Mouse (Mus musculus): Measurements from ENCODE around the gene Ppp3ca. TPM values are rescaled to one million over a fixed set of nuclear protein-coding genes. Genes with fewer than 3 reads are reported as not detected.

The Ppp3ca gene
- polyA plus RNA-seq, 1 experiment from 2014 or later: 71.7 TPM

DNA sequence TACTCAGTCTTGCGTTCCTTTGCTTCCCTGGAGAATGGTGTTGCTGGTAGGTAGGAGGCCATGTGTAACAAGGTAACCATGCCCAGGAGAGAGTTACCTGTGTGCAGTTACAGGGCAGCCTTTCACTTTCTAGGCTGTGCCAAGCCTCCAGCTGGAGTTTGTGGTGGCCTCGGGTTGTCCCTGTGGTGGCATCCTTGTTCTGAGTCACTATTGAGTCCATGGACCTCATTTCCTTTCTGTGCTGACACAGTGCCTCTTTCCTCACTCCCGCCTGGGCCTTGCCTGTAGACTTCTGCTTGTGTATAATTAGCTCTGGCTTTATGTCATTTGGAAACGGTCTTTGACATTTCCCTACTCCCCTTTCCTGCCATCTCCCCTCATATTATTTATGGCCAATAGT is 226.4 kb downstream of the Ppp3ca start:
- Histone ChIP-seq H3K27me3 (replicated peaks; ENCODE audit: control insufficient read depth, insufficient read depth, low read length) (no peaks in the 10 kb centered on the region), H3K4me2 (ENCODE audit: low read depth, low read length) (no peak overlapping the region), H3K4me3 (ENCODE audit: low read depth, low read length) (no peak overlapping the region), H3K9me3 (ENCODE audit: control insufficient read depth, low read length) (no peaks in the 10 kb centered on the region), H3K27ac (replicated peaks; ENCODE audit: low read depth, low read length) (no peak overlapping the region), H3K4me1 (ENCODE audit: control insufficient read depth, insufficient read depth, low read length) (0 out of 2 replicates have a peak, but pooled peaks cover 3% of the 10 kb centered on the region), H3K9ac (ENCODE audit: low read depth, low read length) (no peak overlapping the region), H3K36me3 (ENCODE audit: control insufficient read depth, insufficient read depth, low read length) (peaks cover 25% of the 10 kb centered on the region)
- ATAC-seq (ENCODE audit: low read depth): no peak
- DNase-seq (ENCODE audit: low spot score): no peak
- WGBS: 92% methylated on average over 4 of the region's 4 CpGs

DNA sequence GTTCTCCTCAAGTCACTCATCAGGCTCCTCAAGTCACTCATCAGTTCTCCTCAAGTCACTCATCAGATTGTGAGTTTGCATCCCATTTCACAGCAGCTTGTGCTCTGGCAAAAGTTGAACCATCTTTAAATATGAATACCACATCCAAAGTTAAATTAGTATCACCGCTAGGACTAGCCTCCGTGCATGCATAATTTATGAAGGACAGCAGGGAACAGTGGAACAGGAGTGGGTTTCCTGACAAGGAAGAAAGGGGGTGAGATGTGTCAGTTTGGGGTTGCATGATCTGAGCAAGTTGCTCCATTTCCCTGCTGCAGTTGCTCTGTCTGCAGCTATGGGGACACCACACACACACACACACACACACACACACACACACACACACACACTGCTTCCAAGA is 229.8 kb downstream of the Ppp3ca start:
- no peaks in the 10 kb centered on the region for H3K9me3 ChIP-seq (ENCODE audit: control insufficient read depth, low read length)
- H3K4me2 ChIP-seq (ENCODE audit: low read depth, low read length): no peak overlapping the region
- no peak overlapping the region for H3K4me3 ChIP-seq (ENCODE audit: low read depth, low read length)
- no peak for ATAC-seq (ENCODE audit: low read depth)
- DNase-seq (ENCODE audit: low spot score): no peak
- WGBS: 73% methylated on average over 2 of the region's 2 CpGs
- no peak overlapping the region for H3K9ac ChIP-seq (ENCODE audit: low read depth, low read length)
- H3K27ac ChIP-seq (replicated peaks; ENCODE audit: low read depth, low read length): no peak overlapping the region
- H3K27me3 ChIP-seq (replicated peaks; ENCODE audit: control insufficient read depth, insufficient read depth, low read length): no peaks in the 10 kb centered on the region
- 0 out of 2 replicates have a peak, but pooled peaks cover 3% of the 10 kb centered on the region for H3K4me1 ChIP-seq (ENCODE audit: control insufficient read depth, insufficient read depth, low read length)
- H3K36me3 ChIP-seq (ENCODE audit: control insufficient read depth, insufficient read depth, low read length): peaks cover 17% of the 10 kb centered on the region

DNA sequence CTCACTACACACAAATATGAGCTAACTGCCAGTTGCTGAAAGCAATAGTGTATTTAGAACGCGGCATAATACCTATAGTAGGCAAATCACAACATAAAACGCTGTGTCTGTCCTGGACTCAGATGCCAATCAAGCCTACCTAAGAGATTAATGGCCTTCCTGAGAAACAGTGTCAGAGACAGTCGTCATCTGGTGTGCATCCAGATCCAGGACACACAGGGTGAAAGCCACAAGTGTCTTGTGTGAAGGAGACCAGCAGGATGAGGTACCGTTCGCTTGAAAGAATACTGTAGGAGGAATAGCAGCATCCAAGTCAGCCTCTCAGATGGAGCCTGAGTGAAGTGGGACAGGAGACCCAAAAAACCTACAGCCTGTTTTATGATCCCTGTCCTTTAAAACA is 231.1 kb downstream of the Ppp3ca start:
- H3K4me2 ChIP-seq (ENCODE audit: low read depth, low read length): no peak overlapping the region
- H3K27me3 ChIP-seq (replicated peaks; ENCODE audit: control insufficient read depth, insufficient read depth, low read length): no peaks in the 10 kb centered on the region
- DNase-seq (ENCODE audit: low spot score) (no peak), ATAC-seq (ENCODE audit: low read depth) (no peak)
- H3K4me3 ChIP-seq (ENCODE audit: low read depth, low read length): no peak overlapping the region
- H3K27ac ChIP-seq (replicated peaks; ENCODE audit: low read depth, low read length): no peak overlapping the region
- H3K9ac ChIP-seq (ENCODE audit: low read depth, low read length): no peak overlapping the region
- no peaks in the 10 kb centered on the region for H3K9me3 ChIP-seq (ENCODE audit: control insufficient read depth, low read length)
- 83% methylated on average over 6 of the region's 6 CpGs for WGBS
- 0 out of 2 replicates have a peak, but pooled peaks cover 3% of the 10 kb centered on the region for H3K4me1 ChIP-seq (ENCODE audit: control insufficient read depth, insufficient read depth, low read length)
- H3K36me3 ChIP-seq (ENCODE audit: control insufficient read depth, insufficient read depth, low read length): peaks cover 18% of the 10 kb centered on the region

DNA sequence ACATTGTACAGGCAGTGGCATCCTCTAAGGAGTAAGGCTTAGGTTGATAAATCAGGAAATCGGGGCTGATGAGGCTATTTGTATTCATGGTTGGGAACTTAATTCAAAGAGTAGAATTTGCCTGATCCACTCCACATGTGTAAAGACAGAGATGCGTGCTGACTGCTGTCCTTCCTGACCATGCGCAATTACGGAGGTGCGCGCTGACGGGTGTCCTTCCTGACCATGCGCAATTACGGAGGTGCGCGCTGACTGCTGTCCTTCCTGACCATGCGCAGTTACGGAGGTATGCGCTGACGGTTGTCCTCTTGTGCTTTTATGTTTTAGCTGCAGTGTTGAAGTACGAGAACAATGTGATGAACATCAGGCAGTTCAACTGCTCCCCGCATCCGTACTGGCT is 232.9 kb downstream of the Ppp3ca start:
- Histone ChIP-seq H3K4me1 (ENCODE audit: control insufficient read depth, insufficient read depth, low read length) (0 out of 2 replicates have a peak, but pooled peaks cover 3% of the 10 kb centered on the region), H3K9ac (ENCODE audit: low read depth, low read length) (no peak overlapping the region), H3K4me2 (ENCODE audit: low read depth, low read length) (no peak overlapping the region), H3K27me3 (replicated peaks; ENCODE audit: control insufficient read depth, insufficient read depth, low read length) (no peaks in the 10 kb centered on the region), H3K27ac (replicated peaks; ENCODE audit: low read depth, low read length) (no peak overlapping the region), H3K4me3 (ENCODE audit: low read depth, low read length) (no peak overlapping the region), H3K9me3 (ENCODE audit: control insufficient read depth, low read length) (no peaks in the 10 kb centered on the region), H3K36me3 (ENCODE audit: control insufficient read depth, insufficient read depth, low read length) (peaks cover 25% of the 10 kb centered on the region)
- DNase-seq (ENCODE audit: low spot score): no peak
- ATAC-seq (ENCODE audit: low read depth): no peak
- 94% methylated on average over 18 of the region's 18 CpGs for WGBS

DNA sequence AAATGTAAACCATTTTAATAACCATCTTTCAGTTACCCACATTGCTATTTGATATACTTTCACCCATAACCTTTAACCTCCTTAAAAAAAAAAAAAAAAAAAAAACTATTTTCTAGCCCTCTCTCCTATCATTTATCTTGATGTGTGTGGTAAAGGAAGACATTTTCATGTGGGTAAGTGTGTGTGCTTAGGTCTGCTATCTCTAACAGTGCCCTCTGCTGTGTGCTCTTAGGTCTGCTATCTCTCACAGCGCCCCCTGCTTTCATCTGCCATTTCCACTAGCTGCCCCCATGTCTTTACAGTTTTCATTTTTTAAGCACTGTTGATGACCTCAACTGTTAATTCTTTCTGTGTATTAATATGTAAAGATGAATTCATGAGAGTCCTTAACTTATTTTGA is 235.7 kb downstream of the Ppp3ca start:
- Histone ChIP-seq H3K9me3 (ENCODE audit: control insufficient read depth, low read length) (no peaks in the 10 kb centered on the region), H3K36me3 (ENCODE audit: control insufficient read depth, insufficient read depth, low read length) (peaks cover 30% of the 10 kb centered on the region), H3K4me1 (ENCODE audit: control insufficient read depth, insufficient read depth, low read length) (peaks cover 6% of the 10 kb centered on the region; the same call in 1 of the 2 replicates), H3K27me3 (replicated peaks; ENCODE audit: control insufficient read depth, insufficient read depth, low read length) (no peaks in the 10 kb centered on the region), H3K9ac (ENCODE audit: low read depth, low read length) (no peak overlapping the region), H3K4me3 (ENCODE audit: low read depth, low read length) (no peak overlapping the region), H3K4me2 (ENCODE audit: low read depth, low read length) (no peak overlapping the region), H3K27ac (replicated peaks; ENCODE audit: low read depth, low read length) (no peak overlapping the region)
- ATAC-seq (ENCODE audit: low read depth) (no peak), DNase-seq (ENCODE audit: low spot score) (no peak)
- WGBS: 82% methylated on average over 1 of the region's 1 CpGs

DNA sequence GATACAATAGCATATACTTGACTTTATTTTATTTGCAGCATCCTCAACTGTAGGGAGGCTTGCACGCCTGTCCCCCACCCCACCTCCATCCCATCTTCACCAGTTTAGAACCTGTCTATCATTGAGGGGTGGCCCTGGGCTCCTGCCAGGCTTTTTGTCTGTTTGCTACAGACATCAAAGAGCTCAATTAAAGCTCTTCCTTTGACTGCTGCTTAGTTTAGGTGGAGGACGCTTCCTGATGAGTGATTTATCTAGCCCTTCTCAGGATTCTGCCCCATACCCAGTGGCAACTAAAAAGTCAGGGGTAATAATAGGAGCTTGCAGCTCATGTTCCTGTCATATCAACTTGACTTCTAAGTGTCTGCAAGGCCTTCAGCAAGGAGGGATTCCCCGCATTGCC is 239.6 kb downstream of the Ppp3ca start:
- Histone ChIP-seq H3K4me3 (ENCODE audit: low read depth, low read length) (no peak overlapping the region), H3K9me3 (ENCODE audit: control insufficient read depth, low read length) (no peaks in the 10 kb centered on the region), H3K4me2 (ENCODE audit: low read depth, low read length) (no peak overlapping the region), H3K27ac (replicated peaks; ENCODE audit: low read depth, low read length) (no peak overlapping the region), H3K9ac (ENCODE audit: low read depth, low read length) (no peak overlapping the region), H3K4me1 (ENCODE audit: control insufficient read depth, insufficient read depth, low read length) (peaks cover 6% of the 10 kb centered on the region; the same call in 1 of the 2 replicates), H3K36me3 (ENCODE audit: control insufficient read depth, insufficient read depth, low read length) (peaks cover 21% of the 10 kb centered on the region), H3K27me3 (replicated peaks; ENCODE audit: control insufficient read depth, insufficient read depth, low read length) (no peaks in the 10 kb centered on the region)
- WGBS: 60% methylated on average over 3 of the region's 3 CpGs
- DNase-seq (ENCODE audit: low spot score): no peak
- no peak for ATAC-seq (ENCODE audit: low read depth)

DNA sequence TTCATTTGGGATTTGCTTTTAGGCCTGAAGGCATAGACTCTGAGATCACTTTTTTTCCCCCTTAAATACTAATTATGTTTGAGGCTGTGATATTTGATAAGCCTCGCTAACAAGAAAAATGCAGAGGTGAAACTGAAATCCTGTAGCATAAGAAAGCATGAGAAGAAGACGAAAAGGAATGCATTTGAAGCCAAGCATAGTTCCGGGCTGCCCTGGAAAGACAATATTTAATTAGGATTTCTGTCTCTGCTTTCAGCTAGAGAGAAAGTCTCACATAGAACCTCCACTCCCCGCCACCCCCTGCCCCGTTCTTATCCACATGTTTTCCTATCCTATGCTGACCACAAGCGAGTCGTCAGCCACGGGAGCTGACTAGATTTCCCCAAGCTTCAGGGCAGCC is 241.4 kb downstream of the Ppp3ca start:
- DNase-seq (ENCODE audit: low spot score) (peak; percentile 56), ATAC-seq (ENCODE audit: low read depth) (peak; percentile 50)
- no peak overlapping the region for H3K4me3 ChIP-seq (ENCODE audit: low read depth, low read length)
- H3K27ac ChIP-seq (replicated peaks; ENCODE audit: low read depth, low read length): 0 out of 2 replicates have a peak overlapping the region, but pooled peaks have one; percentile 40
- peaks cover 6% of the 10 kb centered on the region; the same call in 1 of the 2 replicates for H3K4me1 ChIP-seq (ENCODE audit: control insufficient read depth, insufficient read depth, low read length)
- H3K9me3 ChIP-seq (ENCODE audit: control insufficient read depth, low read length): no peaks in the 10 kb centered on the region
- peaks cover 20% of the 10 kb centered on the region for H3K36me3 ChIP-seq (ENCODE audit: control insufficient read depth, insufficient read depth, low read length)
- no peak overlapping the region for H3K9ac ChIP-seq (ENCODE audit: low read depth, low read length)
- H3K27me3 ChIP-seq (replicated peaks; ENCODE audit: control insufficient read depth, insufficient read depth, low read length): no peaks in the 10 kb centered on the region
- 25% methylated on average over 8 of the region's 8 CpGs for WGBS
- H3K4me2 ChIP-seq (ENCODE audit: low read depth, low read length): peak overlapping the region; percentile 18; the same call in 1 of the 2 replicates

DNA sequence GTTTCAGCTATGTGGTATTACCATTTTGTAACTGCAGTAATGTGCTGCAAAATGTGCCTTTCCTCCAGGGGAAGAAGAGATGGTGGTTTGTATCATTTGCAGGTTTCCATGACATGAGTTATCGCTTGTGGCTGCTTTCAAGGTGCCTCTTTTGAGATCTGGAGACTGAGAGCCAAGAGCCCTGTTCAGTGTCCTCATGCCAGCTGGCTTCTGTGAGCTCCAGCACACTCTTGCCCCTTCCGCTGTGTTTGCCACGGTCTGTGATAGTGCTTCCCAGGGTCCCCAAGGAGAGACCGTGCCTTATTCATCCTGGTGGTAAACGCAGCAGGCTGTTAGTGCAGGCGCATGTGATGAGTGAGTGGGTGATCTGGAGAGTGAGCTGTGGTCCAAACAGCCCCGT is 247.2 kb downstream of the Ppp3ca start:
- Histone ChIP-seq H3K4me2 (ENCODE audit: low read depth, low read length) (no peak overlapping the region), H3K36me3 (ENCODE audit: control insufficient read depth, insufficient read depth, low read length) (peaks cover 26% of the 10 kb centered on the region), H3K9me3 (ENCODE audit: control insufficient read depth, low read length) (no peaks in the 10 kb centered on the region), H3K4me3 (ENCODE audit: low read depth, low read length) (no peak overlapping the region), H3K27ac (replicated peaks; ENCODE audit: low read depth, low read length) (no peak overlapping the region), H3K9ac (ENCODE audit: low read depth, low read length) (no peak overlapping the region), H3K4me1 (ENCODE audit: control insufficient read depth, insufficient read depth, low read length) (no peaks in the 10 kb centered on the region), H3K27me3 (replicated peaks; ENCODE audit: control insufficient read depth, insufficient read depth, low read length) (no peaks in the 10 kb centered on the region)
- WGBS: 92% methylated on average over 7 of the region's 7 CpGs
- DNase-seq (ENCODE audit: low spot score): no peak
- ATAC-seq (ENCODE audit: low read depth): no peak

DNA sequence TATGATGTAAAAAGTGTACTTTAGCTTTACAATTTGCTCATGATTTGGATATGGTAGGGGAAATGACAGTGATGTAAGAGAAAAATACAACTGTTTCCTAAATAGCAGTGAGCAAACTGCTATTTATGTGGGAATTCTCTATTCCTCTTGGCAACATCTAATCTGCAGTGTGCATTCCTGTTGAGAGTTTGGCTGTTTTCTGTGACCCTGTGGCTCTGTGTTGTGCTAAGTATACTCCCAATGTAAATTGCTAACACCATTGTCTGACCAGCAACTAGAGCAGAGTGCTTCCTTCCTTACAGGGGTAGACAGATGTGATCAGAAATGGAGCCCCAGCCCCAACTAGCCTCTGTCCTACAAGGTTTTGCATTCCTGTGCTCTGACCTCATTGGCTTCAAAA is 263.1 kb downstream of the Ppp3ca start:
- Histone ChIP-seq H3K27me3 (replicated peaks; ENCODE audit: control insufficient read depth, insufficient read depth, low read length) (no peaks in the 10 kb centered on the region), H3K4me3 (ENCODE audit: low read depth, low read length) (no peak overlapping the region), H3K9ac (ENCODE audit: low read depth, low read length) (no peak overlapping the region), H3K4me1 (ENCODE audit: control insufficient read depth, insufficient read depth, low read length) (no peaks in the 10 kb centered on the region), H3K36me3 (ENCODE audit: control insufficient read depth, insufficient read depth, low read length) (peaks cover 26% of the 10 kb centered on the region), H3K9me3 (ENCODE audit: control insufficient read depth, low read length) (no peaks in the 10 kb centered on the region), H3K4me2 (ENCODE audit: low read depth, low read length) (no peak overlapping the region), H3K27ac (replicated peaks; ENCODE audit: low read depth, low read length) (no peak overlapping the region)
- DNase-seq (ENCODE audit: low spot score) (no peak), ATAC-seq (ENCODE audit: low read depth) (no peak)

Data from embryonic facial prominence, embryonic 14.5 days (tissue).